Mouse (Mus musculus) ES-CJ7 (cell line): Measurements from ENCODE around the gene Prrc2b.

Experiments
- DNase-seq: peaks from one replicate; pipeline ENCODE4 v3.0.0; 2011; ENCODE audit warnings: low read depth, low spot score

The Prrc2b gene

DNA sequence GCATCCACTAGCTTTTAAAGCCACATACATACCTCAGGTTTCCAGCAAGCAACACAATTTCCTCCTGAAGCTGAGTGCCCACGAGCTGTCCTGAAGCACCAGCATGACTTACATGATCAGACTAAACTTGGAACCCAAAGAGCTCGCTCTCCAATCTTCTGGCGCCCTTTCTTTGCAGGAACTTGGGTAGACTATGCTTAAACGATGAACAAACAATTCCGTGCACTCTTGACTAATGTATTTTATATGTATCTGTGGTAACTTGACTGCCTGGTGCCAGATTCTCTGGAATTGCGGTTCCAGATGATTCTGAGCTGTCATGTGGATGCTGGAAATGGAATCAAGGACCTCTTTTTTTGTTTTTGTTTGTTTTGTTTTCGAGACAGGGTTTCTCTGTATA is 84.6 kb downstream of the Prrc2b start:
- DNase-seq: no peak

GRCm38 (mm10) chr2:32235886-32236759 is 85.2 kb downstream of the Prrc2b start, which contains the start of gene Pomt1:
Gene Pomt1 (plus strand): TSS chr2:32236590.
- peak; percentile 96 for DNase-seq

DNA sequence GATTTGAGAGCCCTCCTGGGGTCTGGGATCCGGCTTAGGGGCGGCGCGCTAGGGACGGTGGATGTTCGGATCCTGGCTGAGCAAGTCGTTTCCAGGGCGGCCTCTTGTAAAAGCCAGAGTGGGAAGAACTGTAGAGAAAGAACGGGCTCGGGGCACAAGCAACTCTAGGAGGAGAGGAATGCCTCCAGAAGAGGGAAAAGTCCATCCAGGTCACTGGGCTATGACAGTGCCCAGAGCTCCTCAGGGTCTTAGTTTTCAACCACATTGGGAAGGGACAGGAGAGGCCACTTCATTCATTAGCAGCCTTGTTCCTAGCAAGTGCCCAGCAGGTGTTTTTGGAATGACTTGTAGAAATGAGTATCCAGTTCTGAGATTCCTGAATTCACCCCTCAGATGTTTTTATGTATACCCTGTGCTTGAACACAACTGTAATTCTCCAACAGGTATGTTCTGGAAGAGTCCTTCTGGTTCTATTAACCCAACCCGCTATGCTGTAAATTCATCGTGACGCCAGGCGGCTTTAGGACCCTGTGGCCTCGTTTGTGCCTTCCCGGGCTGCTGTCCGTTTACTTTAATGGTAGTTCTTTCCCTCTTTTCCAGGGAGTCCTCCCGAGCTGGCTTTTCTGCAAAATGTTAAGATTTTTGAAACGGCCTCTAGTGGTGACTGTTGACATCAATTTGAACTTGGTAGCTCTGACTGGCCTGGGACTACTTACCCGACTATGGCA is 86.0 kb downstream of the Prrc2b start:
- DNase-seq: peak; percentile 79

- DNase-seq: no peak
Observed at GRCm38 (mm10) chr2:32237571-32237970, 86.7 kb downstream of the Prrc2b start.

- DNase-seq: no peak
Observed at GRCm38 (mm10) chr2:32238708-32239435, 88.0 kb downstream of the Prrc2b start.

DNA sequence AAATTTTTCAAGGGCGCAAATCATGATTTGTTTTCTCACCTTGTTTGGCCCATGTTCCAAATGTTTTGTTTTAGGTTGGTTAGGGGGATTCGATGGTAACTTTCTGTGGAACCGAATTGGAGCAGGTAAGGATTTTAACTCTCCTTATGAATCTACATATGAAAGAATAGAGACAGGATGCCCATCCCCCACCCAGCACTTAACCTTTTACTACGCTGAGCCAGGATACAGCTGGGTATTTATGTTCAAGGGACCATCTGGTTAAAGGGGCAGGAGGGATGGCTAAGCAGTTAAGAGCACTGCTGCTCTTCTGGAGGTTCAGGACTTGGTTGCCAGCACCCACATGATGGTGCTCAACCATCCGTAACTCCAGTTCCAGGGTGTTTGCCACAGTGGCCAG is 89.7 kb downstream of the Prrc2b start:
- peak; percentile 60 for DNase-seq

DNA sequence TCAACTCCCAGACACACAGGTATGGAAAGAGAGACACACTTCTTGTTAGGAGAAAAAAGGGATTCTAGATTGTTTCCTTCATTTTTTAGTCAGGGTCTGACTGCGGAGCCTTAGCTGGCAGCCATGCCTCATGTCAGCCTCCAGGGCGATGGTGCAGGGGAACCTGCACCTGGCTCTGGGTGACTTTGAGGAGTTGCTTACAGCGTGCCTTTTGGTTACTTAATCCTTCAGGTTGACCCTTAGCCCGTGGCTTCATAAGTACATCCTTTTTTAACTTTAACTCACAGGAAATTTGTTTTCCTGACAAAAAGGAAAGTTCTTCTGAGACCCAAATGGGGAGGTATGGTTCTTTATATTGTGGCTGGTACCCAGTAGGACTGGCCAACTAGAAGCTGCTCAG is 92.1 kb downstream of the Prrc2b start:
- DNase-seq: no peak

DNA sequence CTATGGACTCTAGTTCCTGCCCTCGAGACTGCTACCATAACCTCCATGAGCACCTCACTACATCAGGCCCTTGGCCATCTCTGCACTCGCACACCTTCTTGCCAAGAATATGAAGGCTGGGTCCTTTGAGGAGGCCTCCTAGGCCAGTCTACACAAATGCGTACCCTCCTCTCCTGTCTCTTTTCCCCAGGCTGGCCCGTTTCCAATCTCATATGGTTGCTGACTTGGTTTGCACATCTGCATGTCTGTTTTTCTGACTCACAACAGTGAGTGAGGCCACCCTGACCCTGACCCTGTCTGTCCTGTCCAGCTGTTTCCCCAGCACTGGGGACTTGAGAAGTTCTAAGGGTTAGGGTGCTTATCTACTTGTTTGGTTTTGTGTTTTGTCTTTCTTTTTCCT is 95.9 kb downstream of the Prrc2b start:
- DNase-seq: no peak

- DNase-seq: no peak
Observed at GRCm38 (mm10) chr2:32248377-32249361, 97.8 kb downstream of the Prrc2b start.

GRCm38 (mm10) chr2:32251791-32252527 is 101.1 kb downstream of the Prrc2b start:
- DNase-seq: no peak

DNA sequence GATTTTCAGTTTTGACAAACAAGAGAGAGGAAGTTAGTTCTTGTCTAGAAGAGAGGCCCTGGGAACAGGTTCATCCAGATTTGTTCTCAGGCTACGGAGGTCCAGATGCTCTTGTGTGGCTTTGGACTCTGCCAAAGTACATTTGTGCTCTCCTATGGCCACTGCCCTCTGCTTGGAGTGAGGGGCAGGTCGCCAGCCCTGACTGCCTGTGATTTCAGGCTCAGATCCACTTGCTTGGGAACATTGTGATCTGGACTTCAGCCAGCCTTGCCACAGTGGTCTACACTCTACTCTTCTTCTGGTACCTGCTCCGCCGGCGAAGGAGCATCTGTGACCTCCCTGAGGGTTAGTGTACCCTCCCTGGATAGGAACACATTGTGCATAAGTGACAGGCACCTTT is 101.8 kb downstream of the Prrc2b start:
- DNase-seq: no peak

DNA sequence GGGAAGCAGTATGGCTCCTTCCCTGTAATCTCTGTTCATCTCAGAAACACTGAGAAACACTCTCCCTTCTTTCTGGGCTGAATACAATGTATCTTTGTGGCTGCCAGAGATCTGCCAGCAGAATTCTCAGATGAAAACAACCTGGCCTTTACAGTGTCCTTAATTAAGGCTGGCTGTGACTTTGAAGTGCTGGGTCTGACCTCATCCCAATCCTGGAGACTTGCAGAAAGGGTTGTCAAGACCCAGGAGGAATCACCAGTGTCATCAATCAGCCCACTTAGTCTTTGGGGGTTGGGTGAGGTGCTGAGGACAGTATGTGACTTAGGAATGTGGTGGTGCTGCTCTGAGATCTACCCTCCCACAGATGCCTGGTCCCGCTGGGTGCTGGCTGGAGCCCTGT is 102.5 kb downstream of the Prrc2b start:
- DNase-seq: no peak

DNA sequence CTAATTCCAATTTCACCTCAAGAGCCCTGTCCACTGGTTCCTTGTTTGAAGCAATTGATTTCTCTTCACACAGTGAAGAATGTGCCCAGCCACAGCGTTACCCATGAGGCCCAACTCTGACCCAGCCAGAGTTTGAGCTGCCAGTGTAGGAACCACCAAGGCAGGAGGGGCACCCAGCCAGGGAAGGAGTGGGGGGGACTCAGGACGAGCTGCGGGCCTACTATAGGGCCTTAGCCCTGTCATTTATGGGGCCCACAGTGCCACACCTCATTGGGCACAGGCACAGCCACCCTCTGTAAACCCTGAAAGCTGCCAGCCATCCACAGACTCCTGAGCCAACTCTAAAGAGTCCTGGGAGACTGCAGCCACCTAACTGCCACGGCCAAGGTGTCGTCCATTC is 103.7 kb downstream of the Prrc2b start:
- no peak for DNase-seq

- no peak for DNase-seq
Observed at GRCm38 (mm10) chr2:32256273-32256672, 105.4 kb downstream of the Prrc2b start.

GRCm38 (mm10) chr2:32258887-32259533 is 108.1 kb downstream of the Prrc2b start:
- DNase-seq: no peak

DNA sequence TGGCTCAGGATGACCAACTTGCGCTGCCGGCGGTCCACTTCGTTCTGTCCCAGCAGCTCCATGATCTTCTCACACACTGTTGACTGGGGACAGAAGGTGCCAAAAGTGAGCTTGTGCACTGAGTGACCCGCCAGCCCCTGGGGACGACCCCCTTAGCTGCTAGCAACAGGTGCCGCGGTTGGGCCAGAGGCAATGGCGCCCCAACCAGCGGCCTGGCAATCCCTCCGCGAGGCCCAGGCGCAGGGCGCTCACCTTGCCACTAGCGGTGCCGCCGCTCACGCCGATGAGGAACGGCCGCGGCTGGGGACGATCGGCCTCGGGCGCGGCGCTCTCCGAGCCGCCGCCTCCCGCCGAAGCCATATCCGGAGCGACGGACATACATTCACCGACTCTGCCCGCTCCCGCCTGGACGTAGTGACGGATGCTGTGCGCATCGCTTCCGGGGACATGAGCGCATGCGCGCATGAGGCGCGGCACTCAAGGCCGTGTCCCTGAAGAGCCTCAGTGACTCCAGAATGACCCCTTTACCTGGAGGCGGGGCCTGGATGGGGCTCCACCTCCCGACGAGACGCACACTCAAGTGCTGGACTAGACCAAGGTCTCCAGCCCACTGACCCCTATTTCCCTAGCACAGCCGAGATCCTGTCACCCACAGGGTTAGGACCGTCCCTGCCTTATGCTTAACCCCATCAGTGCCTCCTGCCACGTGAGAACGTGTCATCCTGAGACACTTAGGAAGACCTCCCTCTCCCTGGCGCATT is 109.0 kb downstream of the Prrc2b start, which contains the start of gene Uck1:
Uck1 (minus strand) TSS at position 503 of the 761 bp plus-strand sequence.
- DNase-seq: peak; percentile 96

GRCm38 (mm10) chr2:32260635-32261034 is 109.8 kb downstream of the Prrc2b start:
- DNase-seq: peak; percentile 88

- no peak for DNase-seq
Observed at GRCm38 (mm10) chr2:32275823-32276222, 124.9 kb downstream of the Prrc2b start.

- no peak for DNase-seq
Observed at GRCm38 (mm10) chr2:32282289-32282688, 131.4 kb downstream of the Prrc2b start.
